Mouse (Mus musculus): ENCODE results near the gene Socs1.

The Socs1 gene

GRCm38 (mm10) chr16:10786782-10787547 is 1.6 kb upstream of the Socs1 start:
- DNase-seq (ENCODE audit: low spot score in 2 of 2): no peak

- peak; percentile 80 to 84 for DNase-seq (ENCODE audit: low spot score in 2 of 2)
These were observed 952 bp upstream of the Socs1 start for GRCm38 (mm10) chr16:10786288-10786687.

GRCm38 (mm10) chr16:10784793-10785370 is 454 bp downstream of the Socs1 start:
- peak; percentile 93 to 94 for DNase-seq (ENCODE audit: low spot score in 2 of 2)

GRCm38 (mm10) chr16:10783883-10784792 is 1.2 kb downstream of the Socs1 start:
- peak; percentile 9 to 40 for DNase-seq (ENCODE audit: low spot score in 2 of 2)

DNA sequence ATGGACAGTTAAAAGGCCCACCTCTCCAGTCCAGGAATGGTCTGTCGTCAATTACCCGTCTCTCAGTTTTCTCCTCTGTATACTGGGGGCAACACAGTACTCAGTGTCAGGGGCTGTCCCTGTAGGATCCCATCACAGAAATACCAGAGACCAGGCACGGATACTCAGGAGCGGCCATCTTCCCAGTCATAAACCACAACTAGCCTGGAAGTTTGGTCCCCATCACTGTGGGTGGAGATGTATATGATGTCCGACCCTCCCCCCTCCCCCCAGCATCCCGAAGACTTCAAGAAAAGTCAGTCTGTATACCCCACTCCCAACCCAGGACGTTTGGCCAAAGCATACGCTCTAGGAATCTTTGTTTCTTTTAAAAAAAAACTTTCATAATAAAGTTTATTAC is 1.9 kb downstream of the Socs1 start:
- no peak for DNase-seq (ENCODE audit: low spot score in 2 of 2)

DNA sequence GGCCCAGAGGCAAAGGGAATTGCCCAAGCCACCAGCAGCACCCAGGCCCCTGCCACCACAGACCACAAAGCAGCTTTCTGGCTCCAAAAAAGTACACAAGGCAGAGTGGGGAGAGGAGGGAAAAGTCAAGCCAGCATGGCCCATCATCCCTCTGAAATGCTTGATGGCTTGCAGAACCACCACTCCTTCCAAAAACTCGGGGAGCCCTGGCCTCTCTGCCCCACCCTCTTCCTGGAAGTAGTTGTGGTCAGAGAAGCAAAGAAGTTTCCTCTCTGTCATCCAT is 2.2 kb downstream of the Socs1 start:
- DNase-seq (ENCODE audit: low spot score in 2 of 2): peak; percentile 52 to 64

DNA sequence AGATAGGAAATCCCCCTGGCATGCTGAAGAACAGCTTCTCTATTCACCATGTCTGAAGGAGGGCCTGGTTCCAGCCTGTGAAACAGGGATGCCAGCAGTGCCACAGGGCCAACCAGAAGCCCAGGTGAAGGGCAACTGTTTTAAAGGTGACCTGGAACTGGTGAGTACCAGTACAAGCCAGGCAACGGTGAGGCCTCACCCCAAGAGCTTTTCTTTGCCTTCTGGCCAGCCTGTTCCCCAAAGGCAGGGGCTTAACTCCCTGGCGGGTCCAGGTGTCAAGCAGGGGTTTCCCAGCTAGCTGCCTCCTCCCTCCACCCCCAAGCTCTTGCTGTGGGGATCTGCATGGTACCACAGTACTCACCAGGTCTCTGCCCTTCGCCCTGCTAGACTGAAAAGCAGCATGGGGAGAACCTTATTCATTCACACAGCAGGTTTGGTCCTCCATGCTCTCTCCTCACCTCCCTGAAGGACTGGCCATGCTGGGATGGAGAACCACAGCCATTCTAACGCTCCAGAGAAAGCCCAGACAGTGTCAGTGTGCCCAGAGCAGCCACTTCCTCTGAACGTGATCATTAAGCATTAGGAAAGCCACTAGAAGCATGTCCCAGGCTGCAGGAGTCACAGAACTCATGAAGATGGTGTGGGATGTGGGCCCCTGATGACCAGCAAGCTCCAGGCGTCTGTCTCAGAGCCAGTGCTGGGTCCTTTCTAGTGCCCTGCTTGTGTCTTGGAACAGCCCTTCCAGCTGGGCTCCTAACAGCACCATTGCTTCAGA is 2.8 kb downstream of the Socs1 start:
- peak; percentile 34 to 50 for DNase-seq (ENCODE audit: low spot score in 2 of 2)

- DNase-seq (ENCODE audit: low spot score in 2 of 2): peak; percentile 43 to 53
These were observed 3.4 kb downstream of the Socs1 start for GRCm38 (mm10) chr16:10781862-10782371.

DNA sequence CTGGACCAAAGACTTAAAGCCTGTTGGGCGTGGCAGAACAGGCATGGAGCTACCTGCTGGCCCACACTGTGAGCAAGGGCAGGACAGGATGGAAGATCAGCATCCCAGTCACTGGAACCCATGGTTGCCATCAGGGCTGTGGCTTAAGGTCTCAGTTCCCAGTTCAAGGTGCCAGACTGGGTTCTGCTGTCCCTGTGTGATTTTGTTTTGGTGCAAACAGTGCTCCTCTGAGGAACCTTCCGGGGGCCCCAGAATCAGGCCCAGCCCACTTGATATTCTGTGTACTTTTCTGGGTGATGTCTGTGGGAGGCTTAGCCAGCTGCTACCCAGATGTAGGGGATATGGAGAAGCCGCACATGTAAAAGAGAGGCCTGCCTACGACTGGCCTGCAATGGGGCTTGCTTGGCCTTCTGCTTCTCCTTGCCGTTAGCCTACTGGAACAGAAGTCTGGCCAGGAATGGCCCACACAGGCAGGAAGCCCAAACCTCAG is 4.7 kb downstream of the Socs1 start:
- DNase-seq (ENCODE audit: low spot score in 2 of 2): no peak

GRCm38 (mm10) chr16:10777579-10778160 is 7.7 kb downstream of the Socs1 start:
- DNase-seq (ENCODE audit: low spot score in 2 of 2): no peak

GRCm38 (mm10) chr16:10776322-10776721 is 9.0 kb downstream of the Socs1 start:
- DNase-seq (ENCODE audit: low spot score in 2 of 2): no peak

DNA sequence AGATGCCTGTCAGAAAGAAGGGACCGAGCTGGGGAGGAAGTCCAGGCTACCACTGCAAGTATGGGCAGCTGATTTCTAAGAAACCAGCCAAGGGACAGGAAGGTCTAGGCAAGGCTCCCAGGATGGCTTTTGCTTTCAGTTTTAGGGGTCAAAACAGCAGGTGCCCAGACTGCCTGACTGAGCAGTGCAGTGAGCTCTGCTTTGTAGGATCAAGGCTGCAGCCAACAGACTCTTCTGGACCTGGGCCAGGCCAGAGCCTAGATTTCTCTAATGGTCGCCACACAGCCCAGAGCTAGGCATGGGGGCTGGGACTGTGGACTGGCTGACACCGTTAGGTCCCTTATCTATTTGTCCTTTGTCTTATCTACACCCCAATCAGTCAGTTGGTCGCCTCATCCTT is 10.6 kb downstream of the Socs1 start:
- peak; percentile 28 to 50 for DNase-seq (ENCODE audit: low spot score in 2 of 2)

- DNase-seq (ENCODE audit: low spot score in 2 of 2): no peak
These were observed 11.8 kb downstream of the Socs1 start for GRCm38 (mm10) chr16:10773543-10773942.

GRCm38 (mm10) chr16:10771769-10772510 is 13.4 kb downstream of the Socs1 start:
- peak; percentile 78 to 84 for DNase-seq (ENCODE audit: low spot score in 2 of 2)

- no peak for DNase-seq (ENCODE audit: low spot score in 2 of 2)
These were observed 14.6 kb downstream of the Socs1 start for GRCm38 (mm10) chr16:10770531-10771325.

DNA sequence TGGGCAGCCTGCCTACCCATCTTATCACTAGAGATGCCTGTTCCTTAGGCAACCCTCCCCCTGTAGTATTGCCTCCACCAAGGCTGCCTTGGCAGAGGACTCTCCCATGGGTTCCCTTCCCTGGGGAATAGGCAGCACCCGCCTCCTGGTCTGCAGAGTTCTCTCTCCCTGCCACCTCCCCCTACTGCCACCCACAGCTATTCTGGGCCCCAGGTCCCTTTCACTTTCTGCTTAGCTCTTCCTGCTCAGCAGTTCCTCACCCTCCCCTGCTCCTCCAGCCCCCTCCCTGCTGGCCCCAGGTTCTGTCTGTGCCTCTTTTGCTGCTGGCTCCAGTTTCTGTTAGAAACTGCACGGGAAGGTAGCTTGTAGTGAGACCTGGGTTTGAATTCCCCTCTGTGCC is 15.7 kb downstream of the Socs1 start:
- DNase-seq (ENCODE audit: low spot score in 2 of 2): peak; percentile 35 to 37

- peak; percentile 47 to 58 for DNase-seq (ENCODE audit: low spot score in 2 of 2)
These were observed 16.5 kb downstream of the Socs1 start for GRCm38 (mm10) chr16:10768821-10769220.

- peak; percentile 69 to 79 for DNase-seq (ENCODE audit: low spot score in 2 of 2)
These were observed 18.2 kb downstream of the Socs1 start for GRCm38 (mm10) chr16:10767158-10767557.

GRCm38 (mm10) chr16:10764323-10764722 is 21.0 kb downstream of the Socs1 start:
- DNase-seq (ENCODE audit: low spot score in 2 of 2): no peak

Data from natural killer cell, adult 2 months (primary cell).